Mouse (Mus musculus): ENCODE results near the gene Npas3. TPM values are rescaled to one million over a fixed set of nuclear protein-coding genes. Genes with fewer than 3 reads are reported as not detected.

Gene Npas3
- polyA plus RNA-seq, 1 experiment = 0.11 TPM

DNA sequence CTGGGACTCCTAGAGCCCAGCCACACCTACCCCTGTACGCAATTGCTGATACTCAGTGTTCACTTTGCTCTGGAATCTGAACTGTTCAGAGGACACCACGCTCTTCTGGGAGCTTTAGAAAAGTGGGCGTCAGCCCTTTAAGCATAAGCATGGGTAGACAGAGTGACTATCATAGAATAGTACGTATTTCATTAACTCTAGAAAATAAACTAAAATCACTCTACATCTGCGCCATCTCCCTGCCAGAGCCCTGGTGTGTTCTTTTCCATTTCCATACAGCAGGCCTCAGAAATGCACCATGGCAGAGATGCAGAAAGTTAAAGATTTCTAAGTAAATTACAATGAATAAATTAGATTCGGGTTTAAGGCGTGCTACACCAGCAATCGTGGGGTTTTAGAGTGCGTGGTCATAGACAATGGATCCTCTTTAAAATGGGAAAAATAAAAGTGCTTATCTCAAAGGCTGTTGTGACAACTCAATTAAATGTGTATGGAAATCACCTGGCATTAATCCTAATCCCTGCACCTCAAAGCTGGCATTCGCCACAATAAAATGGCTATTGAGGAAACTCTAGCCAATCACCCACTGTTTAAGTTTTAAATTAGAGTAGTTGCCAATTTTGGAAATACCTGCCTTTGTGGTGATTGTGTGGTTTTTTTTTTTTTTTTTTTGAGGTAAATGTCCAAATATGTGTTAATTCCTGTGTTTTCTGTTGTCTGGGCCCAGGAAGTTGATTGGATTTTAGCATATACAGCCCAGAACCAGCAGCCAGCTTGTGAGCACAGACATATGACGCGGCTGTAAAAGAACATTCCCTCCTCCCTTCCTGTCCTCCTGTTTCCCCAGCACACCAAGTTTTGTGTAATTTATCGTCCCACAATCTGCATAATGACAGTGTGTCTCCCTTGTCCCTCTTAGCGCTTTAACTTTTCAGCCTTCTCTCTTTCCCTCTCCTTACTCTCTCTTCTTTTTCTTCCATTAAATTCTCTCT, 737.7 kb downstream of the Npas3 start:
- DNase-seq (ENCODE audit: low spot score) = no peak

DNA sequence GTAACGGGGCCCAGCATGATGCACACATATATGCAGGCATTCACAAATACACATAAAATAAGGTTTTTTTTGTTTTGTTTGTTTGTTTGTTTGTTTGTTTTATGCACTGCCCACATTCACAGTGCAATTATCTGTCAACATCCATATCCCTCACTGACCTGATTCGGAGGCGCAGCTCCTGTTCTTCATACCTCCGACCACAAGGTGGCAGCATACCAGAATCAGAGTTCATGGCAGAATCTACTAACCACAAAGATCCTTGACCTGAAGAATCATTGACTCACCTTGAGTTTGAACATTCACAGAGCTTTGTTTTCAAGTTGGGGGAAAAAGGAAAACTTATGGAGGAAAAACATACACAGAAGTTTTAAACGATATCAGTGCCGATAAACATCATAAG, 743.9 kb downstream of the Npas3 start:
- no peak for DNase-seq (ENCODE audit: low spot score)

DNA sequence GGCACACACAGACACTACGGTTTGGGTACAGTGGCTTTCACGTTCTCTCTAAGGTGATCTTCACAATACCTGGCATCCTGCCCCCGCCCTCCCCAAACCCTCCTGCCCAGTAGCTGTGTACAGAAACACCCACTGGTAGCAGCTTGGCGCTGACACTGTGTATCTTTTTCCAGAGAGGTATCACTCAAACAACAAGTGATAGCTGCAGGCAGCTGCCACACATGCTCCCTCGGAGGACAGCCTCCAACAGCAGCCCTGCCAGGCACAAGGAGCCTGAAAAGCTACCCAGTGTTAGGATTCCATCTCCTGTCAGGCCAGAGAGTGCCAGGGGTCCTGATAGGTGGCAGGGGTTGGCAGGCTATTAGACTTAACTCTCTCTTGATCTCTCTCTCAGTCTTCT, 747.2 kb downstream of the Npas3 start:
- DNase-seq (ENCODE audit: low spot score) = no peak

DNA sequence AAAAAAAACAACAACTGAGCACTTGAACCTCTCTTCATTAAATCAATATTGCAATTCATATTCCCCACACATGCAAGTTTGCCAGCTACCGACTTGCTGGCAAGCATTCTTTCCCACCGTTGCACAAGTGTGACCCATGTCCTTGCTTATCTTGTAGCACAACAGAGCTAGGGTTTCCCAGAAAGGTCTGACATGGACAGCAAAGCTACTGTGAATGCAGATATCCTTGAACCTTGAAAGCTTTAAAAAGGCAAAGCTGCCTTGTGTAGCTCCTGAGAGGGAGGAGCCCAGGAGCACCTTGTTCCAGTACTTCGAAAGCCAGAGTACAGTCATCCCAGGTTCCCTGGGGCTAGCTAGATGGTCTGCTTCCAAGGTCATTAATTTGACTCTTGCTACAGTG, 748.7 kb downstream of the Npas3 start:
- no peak for DNase-seq (ENCODE audit: low spot score)

GRCm38 (mm10) chr12:53999647-54000637, 751.5 kb downstream of the Npas3 start:
- no peak for DNase-seq (ENCODE audit: low spot score)

DNA sequence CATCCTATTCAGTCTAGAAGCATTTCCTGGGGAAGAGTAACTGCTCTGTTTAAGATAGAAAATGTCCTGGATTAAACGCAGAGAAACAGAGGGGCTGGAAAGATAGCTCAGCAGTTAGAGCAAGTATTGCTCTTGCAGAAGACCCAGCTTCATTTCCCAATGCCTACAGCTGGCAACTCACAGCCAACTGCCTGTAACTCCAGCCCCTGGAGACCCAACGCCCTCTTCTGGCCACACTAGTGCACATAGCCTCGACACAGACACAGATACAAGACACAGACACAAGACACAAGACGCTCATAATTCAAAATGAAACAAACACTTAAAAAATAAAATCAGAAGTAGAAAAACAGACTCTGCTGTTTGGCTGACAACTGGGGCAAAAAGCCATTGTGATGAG, 754.0 kb downstream of the Npas3 start:
- no peak for DNase-seq (ENCODE audit: low spot score)

DNA sequence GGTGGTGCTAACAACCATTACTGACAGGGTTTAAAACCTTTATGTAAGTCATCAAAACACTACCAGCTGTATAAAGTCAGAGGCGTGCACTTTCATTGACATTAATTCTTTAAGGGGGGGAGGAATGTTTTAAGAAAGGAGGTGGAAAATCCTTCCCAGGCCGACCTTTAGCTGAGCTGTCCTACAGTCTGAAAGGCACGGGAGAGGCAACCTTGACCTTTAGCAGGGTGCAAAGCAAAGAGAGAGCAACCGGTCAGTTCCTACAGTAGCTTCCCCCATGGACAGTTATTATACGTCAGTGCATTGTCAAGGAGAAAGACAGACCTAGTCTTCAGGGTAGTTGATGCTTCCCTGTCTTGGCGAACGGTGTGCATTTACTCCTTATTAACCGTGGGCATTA, 756.1 kb downstream of the Npas3 start:
- DNase-seq (ENCODE audit: low spot score) = no peak

DNA sequence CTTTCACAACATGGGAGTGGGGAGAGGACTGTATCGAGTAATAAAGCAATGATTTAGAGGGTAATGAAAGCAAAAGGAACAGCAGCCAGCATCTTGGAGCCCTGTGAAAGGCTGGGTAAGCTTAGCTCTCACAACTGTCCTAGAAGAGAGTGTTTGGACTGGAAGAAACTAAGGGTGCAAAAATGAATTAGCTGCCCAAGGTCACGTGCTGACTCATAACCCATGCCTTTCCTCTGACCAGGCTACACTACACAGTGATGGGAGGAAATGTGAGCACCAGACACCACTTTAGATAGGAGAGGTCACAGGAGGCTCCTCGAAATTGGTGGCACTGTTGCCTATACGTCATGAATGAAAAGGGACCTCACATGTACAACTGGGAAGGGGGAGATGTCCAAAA, 757.1 kb downstream of the Npas3 start:
- no peak for DNase-seq (ENCODE audit: low spot score)

GRCm38 (mm10) chr12:54015304-54015703, 766.8 kb downstream of the Npas3 start:
- no peak for DNase-seq (ENCODE audit: low spot score)

GRCm38 (mm10) chr12:54017949-54018348, 769.5 kb downstream of the Npas3 start:
- DNase-seq (ENCODE audit: low spot score) = no peak

GRCm38 (mm10) chr12:54019979-54020378, 771.5 kb downstream of the Npas3 start:
- no peak for DNase-seq (ENCODE audit: low spot score)

GRCm38 (mm10) chr12:54034666-54035346, 786.3 kb downstream of the Npas3 start:
- no peak for DNase-seq (ENCODE audit: low spot score)

- DNase-seq (ENCODE audit: low spot score) = no peak
Measured at GRCm38 (mm10) chr12:54037602-54038001, 789.1 kb downstream of the Npas3 start.

DNA sequence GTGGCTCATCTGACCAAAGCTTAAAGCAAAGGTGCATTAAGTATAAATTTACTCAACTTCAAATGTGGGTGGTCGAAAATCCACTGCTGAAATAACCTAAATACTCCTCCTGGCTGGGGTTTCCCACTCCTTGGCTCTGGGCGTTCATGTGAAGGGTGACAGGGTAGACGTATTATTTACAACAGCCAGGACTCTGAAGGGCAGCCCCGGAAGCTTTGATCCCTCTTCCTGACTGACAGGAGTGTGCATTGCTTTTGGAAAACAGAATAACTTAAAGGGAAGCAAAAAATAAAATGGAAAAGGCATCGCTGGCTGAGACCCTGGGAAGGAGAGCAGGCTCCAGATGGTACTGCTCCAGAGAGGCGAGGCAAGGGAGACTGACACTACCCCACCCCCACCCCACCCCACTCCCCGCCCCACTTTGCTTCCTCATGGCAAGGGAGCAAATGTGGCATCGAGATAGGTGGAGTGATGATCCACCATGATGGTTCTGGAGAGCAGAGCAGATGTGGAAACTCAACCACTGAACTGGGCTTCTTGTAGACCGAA, 794.6 kb downstream of the Npas3 start:
- DNase-seq (ENCODE audit: low spot score) = no peak

GRCm38 (mm10) chr12:54044606-54045334, 796.3 kb downstream of the Npas3 start:
- no peak for DNase-seq (ENCODE audit: low spot score)

- no peak for DNase-seq (ENCODE audit: low spot score)
Measured at GRCm38 (mm10) chr12:54045360-54045759, 796.9 kb downstream of the Npas3 start.

- DNase-seq (ENCODE audit: low spot score) = no peak
Measured at GRCm38 (mm10) chr12:54046824-54047223, 798.3 kb downstream of the Npas3 start.

GRCm38 (mm10) chr12:54048126-54048525, 799.6 kb downstream of the Npas3 start:
- DNase-seq (ENCODE audit: low spot score) = no peak

DNA sequence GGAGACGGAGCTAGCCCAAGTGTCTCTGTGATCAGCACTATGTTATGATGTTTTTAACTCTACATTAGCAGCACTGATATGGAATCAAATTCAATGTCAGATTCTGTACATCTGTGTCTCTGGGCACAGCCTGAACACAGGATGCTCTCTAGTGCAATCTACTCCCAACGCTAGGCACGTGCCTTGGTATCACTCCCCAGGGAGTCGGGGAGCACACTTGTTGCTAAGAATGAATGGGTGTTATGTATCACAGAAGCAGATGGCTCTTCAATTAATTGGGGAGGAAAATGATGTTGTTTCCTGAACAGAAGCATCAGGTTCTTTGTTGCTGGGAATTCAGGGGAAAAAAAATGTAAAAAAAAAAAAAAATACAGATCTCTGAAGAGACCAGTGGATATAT, 801.4 kb downstream of the Npas3 start:
- DNase-seq (ENCODE audit: low spot score) = no peak

DNA sequence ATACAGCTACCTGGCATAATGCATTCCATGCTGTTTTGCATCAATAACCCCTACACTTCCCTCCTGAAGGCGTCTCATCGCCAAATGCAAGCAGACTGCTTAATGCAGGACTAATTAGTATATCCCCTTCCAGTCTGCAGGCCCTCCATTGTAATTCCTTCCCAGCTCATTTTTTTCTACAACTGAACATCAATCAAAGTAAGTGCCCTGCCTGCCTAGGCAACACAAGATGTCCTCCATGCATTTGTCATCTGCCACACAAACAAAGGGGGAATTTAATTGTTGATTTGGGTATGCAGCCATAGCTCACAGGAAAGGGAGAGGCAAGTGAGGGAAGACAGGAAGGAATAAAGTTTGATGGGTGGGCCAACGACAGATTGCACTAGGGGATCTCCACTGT, 804.5 kb downstream of the Npas3 start:
- no peak for DNase-seq (ENCODE audit: low spot score)

GRCm38 (mm10) chr12:54053598-54053997, 805.1 kb downstream of the Npas3 start:
- DNase-seq (ENCODE audit: low spot score) = no peak
